Mouse (Mus musculus) hindbrain, embryonic 11.5 days (tissue): Measurements from ENCODE around the gene Zfp367. TPM values are rescaled to one million over a fixed set of nuclear protein-coding genes. Genes with fewer than 3 reads are reported as not detected.
A peak's percentile ranks its signal among the peaks of the same experiment; 100 is the strongest.

Experiments used
- ATAC-seq: fragments of 200-750 bp; cut with Nextera tagmentation; 2 replicates; pipeline ENCODE4 v1.8.0; 2017; ENCODE audit warnings: mild to moderate bottlenecking, moderate TSS enrichment, moderate library complexity; ENCODE audit not compliant: low FRiP score
- DNase-seq: peaks from one replicate; pipeline ENCODE4 v3.0.0-alpha.2; 2015; ENCODE audit warnings: low spot score
- H3K27ac ChIP-seq: fragments of 300-500 bp; sonication (generic); 2 replicates; pipeline ENCODE4 v1.5.1; 2014; ENCODE audit warnings: mild to moderate bottlenecking, low read depth, low read length
- H3K27me3 ChIP-seq: fragments of 300-500 bp; sonication (generic); 2 replicates; pipeline ENCODE4 v1.6.1; 2014; ENCODE audit warnings: mild to moderate bottlenecking, low read length, moderate library complexity, mixed read lengths; ENCODE audit not compliant: control insufficient read depth, insufficient read depth
- H3K36me3 ChIP-seq: fragments of 300-500 bp; sonication (generic); 2 replicates; pipeline ENCODE4 v1.6.1; 2014; ENCODE audit warnings: mild to moderate bottlenecking, low read length, moderate library complexity, mixed read lengths; ENCODE audit not compliant: control insufficient read depth, insufficient read depth
- H3K4me1 ChIP-seq: fragments of 300-500 bp; sonication (generic); replicated peaks from 2 replicates; pipeline ENCODE4 v1.6.1; 2014; ENCODE audit warnings: low read length, mixed read lengths; ENCODE audit not compliant: control insufficient read depth, insufficient read depth
- H3K4me2 ChIP-seq: fragments of 300-500 bp; sonication (generic); replicated peaks from 2 replicates; pipeline ENCODE4 v1.6.1; 2014; ENCODE audit warnings: mild to moderate bottlenecking, low read depth, low read length
- H3K4me3 ChIP-seq: fragments of 300-500 bp; sonication (generic); 2 replicates; pipeline ENCODE4 v1.5.1; 2014; ENCODE audit warnings: low read depth, low read length
- H3K9ac ChIP-seq: fragments of 300-500 bp; sonication (generic); 2 replicates; pipeline ENCODE4 v1.6.1; 2014; ENCODE audit warnings: low read depth, low read length
- H3K9me3 ChIP-seq: fragments of 300-500 bp; sonication (generic); 2 replicates; pipeline ENCODE4 v1.6.1; 2016; ENCODE audit warnings: low read length; ENCODE audit not compliant: control insufficient read depth
- WGBS: fragments of 180-500 bp; shearing (Covaris S2); extraction: QIAGEN DNeasy Blood & Tissue Kit; methylation state at CpG from one replicate; pipeline ENCODE4 v1.1.7; 2014; 5-methylcytosine and 5-hydroxymethylcytosine counted together
- polyA plus RNA-seq: library from polyadenylated mRNA; unstranded; fragments of >200 nt; fragmentation: Nextera tagmentation; extraction: Ambion mirVana; gene quantifications from 2 replicates; pipeline ENCODE4 v1.2.1, GENCODE M21; 2014

The Zfp367 gene
- polyA plus RNA-seq: 20.3 and 21.8 TPM in 2 replicates

GRCm38 (mm10) chr13:64153083-64153682 is at the start of gene Zfp367:
Zfp367 (minus strand) TSS chr13:64153202.
- Histone ChIP-seq H3K9ac (peak within 1 kb of the TSS; percentile 72), H3K4me3 (peak within 1 kb of the TSS; percentile 93), H3K36me3 (no peaks in the 10 kb centered on the region), H3K9me3 (no peaks in the 10 kb centered on the region), H3K4me2 (peak within 1 kb of the TSS; percentile 95), H3K27me3 (no peaks in the 10 kb centered on the region), H3K4me1 (no peaks in the 10 kb centered on the region), H3K27ac (peak within 1 kb of the TSS; percentile 74)
- peak; percentile 95 for DNase-seq
- ATAC-seq: peak; percentile 96
- WGBS: under 1% methylated on average over 54 of the region's 56 CpGs

GRCm38 (mm10) chr13:64200911-64201310 is 47.9 kb upstream of the Zfp367 start:
- ATAC-seq: no peak
- 96% methylated on average over 4 of the region's 4 CpGs for WGBS

GRCm38 (mm10) chr13:64198310-64198709 is 45.3 kb upstream of the Zfp367 start:
- Histone ChIP-seq H3K27me3 (no peaks in the 10 kb centered on the region), H3K9me3 (no peaks in the 10 kb centered on the region), H3K4me3 (no peak overlapping the region), H3K9ac (no peak overlapping the region), H3K4me1 (no peaks in the 10 kb centered on the region), H3K4me2 (no peak overlapping the region), H3K27ac (no peak overlapping the region), H3K36me3 (no peaks in the 10 kb centered on the region)
- DNase-seq: no peak
- no peak for ATAC-seq
- WGBS: 93% methylated on average over 4 of the region's 4 CpGs

More at GRCm38 (mm10) chr13:64200911-64201310, 47.9 kb upstream of the Zfp367 start:
- H3K27ac ChIP-seq: no peak overlapping the region
- DNase-seq: no peak
- H3K9ac ChIP-seq: no peak overlapping the region
- no peaks in the 10 kb centered on the region for H3K9me3 ChIP-seq
- no peaks in the 10 kb centered on the region for H3K4me1 ChIP-seq
- no peaks in the 10 kb centered on the region for H3K27me3 ChIP-seq
- H3K4me3 ChIP-seq: no peak overlapping the region
- H3K36me3 ChIP-seq: no peaks in the 10 kb centered on the region
- no peak overlapping the region for H3K4me2 ChIP-seq

DNA sequence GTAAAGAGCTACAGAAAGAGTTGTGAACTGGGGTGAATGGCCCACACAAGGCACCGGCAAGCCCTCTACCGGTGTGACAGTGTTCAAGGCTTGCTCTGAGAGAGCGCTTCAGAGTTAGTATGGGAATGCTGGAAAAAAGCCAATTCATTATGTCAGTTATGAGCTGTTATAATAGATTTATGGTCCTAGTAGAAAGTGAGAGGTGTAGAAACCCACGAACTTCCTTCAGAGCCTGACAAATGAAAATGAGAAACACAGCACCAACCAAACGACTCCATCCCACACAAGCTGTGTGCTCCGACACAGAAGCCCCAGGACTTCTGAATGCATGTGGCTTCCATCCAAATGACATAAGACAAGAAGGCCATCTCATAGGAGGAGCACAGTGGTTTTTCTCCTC is 44.9 kb upstream of the Zfp367 start:
- H3K9me3 ChIP-seq: no peaks in the 10 kb centered on the region
- DNase-seq (no peak), ATAC-seq (no peak)
- H3K4me3 ChIP-seq: no peak overlapping the region
- 90% methylated on average over 6 of the region's 6 CpGs for WGBS
- H3K36me3 ChIP-seq: no peaks in the 10 kb centered on the region
- no peak overlapping the region for H3K4me2 ChIP-seq
- H3K9ac ChIP-seq: no peak overlapping the region
- H3K4me1 ChIP-seq: no peaks in the 10 kb centered on the region
- H3K27me3 ChIP-seq: no peaks in the 10 kb centered on the region
- no peak overlapping the region for H3K27ac ChIP-seq

DNA sequence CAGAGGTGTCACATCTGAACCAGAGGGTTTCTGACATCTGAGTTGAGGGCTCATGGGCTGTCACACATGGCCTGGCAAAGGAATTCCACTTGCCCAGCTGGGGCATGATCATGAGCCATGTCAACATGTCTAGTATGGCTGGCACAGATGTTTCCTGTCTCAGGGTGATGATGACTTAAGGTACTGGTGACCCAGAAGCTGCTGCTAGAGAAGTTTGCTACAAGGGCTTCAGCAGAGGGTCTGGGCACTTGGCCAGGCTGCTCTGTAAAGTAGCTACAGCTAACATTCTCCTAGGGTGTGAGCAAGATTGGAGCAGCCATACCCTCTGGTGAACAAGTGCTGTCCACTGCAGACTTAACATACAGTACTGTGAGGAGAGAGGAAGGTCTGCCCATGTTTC is 34.1 kb upstream of the Zfp367 start:
- Histone ChIP-seq H3K36me3 (no peaks in the 10 kb centered on the region; the same call in 1 of the 2 replicates), H3K4me3 (no peak overlapping the region), H3K9me3 (no peaks in the 10 kb centered on the region), H3K27me3 (no peaks in the 10 kb centered on the region), H3K4me1 (no peaks in the 10 kb centered on the region), H3K27ac (no peak overlapping the region), H3K9ac (no peak overlapping the region), H3K4me2 (no peak overlapping the region)
- ATAC-seq: no peak
- DNase-seq: no peak

- Histone ChIP-seq H3K4me1 (no peaks in the 10 kb centered on the region), H3K4me3 (no peak overlapping the region), H3K4me2 (no peak overlapping the region), H3K9ac (no peak overlapping the region), H3K27me3 (no peaks in the 10 kb centered on the region), H3K27ac (no peak overlapping the region), H3K36me3 (no peaks in the 10 kb centered on the region), H3K9me3 (no peaks in the 10 kb centered on the region)
- DNase-seq (no peak), ATAC-seq (no peak)
- 90% methylated on average over 4 of the region's 4 CpGs for WGBS
Observed at GRCm38 (mm10) chr13:64186516-64186915, 33.5 kb upstream of the Zfp367 start.

GRCm38 (mm10) chr13:64185586-64185985 is 32.6 kb upstream of the Zfp367 start:
- no peak overlapping the region for H3K4me3 ChIP-seq
- DNase-seq (no peak), ATAC-seq (no peak)
- 94% methylated on average over 9 of the region's 9 CpGs for WGBS
- no peaks in the 10 kb centered on the region for H3K9me3 ChIP-seq
- no peak overlapping the region for H3K9ac ChIP-seq
- no peak overlapping the region for H3K4me2 ChIP-seq
- no peaks in the 10 kb centered on the region for H3K27me3 ChIP-seq
- H3K4me1 ChIP-seq: no peaks in the 10 kb centered on the region
- H3K27ac ChIP-seq: no peak overlapping the region
- H3K36me3 ChIP-seq: no peaks in the 10 kb centered on the region

- Histone ChIP-seq H3K4me2 (no peak overlapping the region), H3K27me3 (no peaks in the 10 kb centered on the region), H3K27ac (no peak overlapping the region), H3K9me3 (no peaks in the 10 kb centered on the region), H3K9ac (no peak overlapping the region), H3K36me3 (no peaks in the 10 kb centered on the region), H3K4me3 (no peak overlapping the region), H3K4me1 (no peaks in the 10 kb centered on the region)
- ATAC-seq (no peak), DNase-seq (no peak)
- 77% methylated on average over 7 of the region's 7 CpGs for WGBS
Observed at GRCm38 (mm10) chr13:64185176-64185575, 32.2 kb upstream of the Zfp367 start.

DNA sequence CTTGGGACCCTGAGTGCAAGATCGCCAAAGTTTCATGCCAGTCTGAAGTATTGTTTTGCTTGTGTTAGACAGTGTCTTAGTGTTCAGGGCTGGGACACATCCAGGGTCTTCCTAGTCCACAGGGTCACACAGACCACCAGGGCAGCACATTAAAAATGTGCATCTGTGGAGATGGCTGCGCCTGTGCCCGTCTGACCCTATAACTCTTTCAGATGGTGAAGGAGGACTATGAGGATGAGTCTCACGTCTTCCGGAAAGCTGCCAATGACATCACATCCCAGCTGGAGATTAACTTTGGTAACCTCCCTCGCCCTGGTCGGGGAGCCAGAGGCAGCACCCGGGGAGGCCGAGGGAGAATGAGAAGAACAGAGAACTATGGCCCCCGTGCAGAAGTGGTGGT is 31.4 kb upstream of the Zfp367 start:
- H3K27me3 ChIP-seq: no peaks in the 10 kb centered on the region
- ATAC-seq (no peak), DNase-seq (no peak)
- H3K27ac ChIP-seq: no peak overlapping the region
- H3K4me3 ChIP-seq: no peak overlapping the region
- H3K9me3 ChIP-seq: no peaks in the 10 kb centered on the region
- no peaks in the 10 kb centered on the region for H3K36me3 ChIP-seq
- H3K4me1 ChIP-seq: no peaks in the 10 kb centered on the region
- 85% methylated on average over 10 of the region's 10 CpGs for WGBS
- H3K4me2 ChIP-seq: no peak overlapping the region
- no peak overlapping the region for H3K9ac ChIP-seq
